Mouse (Mus musculus) thymus, adult 18-20 months (tissue): ENCODE data around the gene Pla2g1b.

ENCODE experiments used
- DNase-seq, 2 experiments: peaks; one replicate each; pipeline ENCODE4 v3.0.0; 2022; ENCODE audit warnings: mixed read lengths in 2 of 2

The Pla2g1b gene

DNA sequence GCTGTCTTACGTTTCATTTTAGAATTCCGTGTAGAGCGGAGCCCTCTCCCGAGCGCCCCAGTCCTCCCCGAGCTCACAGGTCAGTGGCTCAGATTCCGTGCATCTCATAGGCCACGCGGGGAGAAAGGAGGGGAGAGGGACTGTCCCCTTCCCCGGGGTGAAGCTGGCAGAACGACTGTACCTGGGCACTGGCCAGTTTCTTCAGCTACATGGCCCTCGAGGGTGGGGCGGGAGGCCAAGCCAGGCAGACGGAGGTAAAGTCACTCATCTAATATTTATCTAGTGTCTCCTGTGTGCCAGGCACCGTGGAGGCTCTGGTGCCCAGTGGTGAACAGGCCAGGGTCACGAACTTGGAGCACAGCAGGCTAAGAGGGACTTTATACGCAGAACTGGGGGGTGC, 19.0 kb upstream of the Pla2g1b start:
- DNase-seq, result no peak

DNA sequence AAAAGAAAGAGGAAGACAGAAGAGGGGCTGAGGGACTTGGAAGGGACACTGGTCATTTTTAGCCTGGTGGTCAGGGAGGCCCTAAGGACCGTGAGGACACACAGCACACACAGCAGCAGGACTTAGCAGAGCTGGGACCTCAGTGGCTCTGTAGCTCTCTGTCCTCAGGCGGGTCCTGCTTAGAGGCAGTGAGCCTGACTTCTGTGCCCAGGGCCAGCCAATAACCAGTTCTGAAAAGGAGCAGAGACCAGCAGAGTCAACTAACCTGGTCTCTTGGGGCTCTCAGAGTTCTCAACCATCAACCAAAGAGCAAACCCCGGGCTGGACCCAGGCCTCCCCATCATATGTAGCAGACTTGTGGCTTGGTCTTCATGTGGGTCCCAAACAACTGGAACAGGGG, 16.8 kb upstream of the Pla2g1b start:
- DNase-seq, result no peak

DNA sequence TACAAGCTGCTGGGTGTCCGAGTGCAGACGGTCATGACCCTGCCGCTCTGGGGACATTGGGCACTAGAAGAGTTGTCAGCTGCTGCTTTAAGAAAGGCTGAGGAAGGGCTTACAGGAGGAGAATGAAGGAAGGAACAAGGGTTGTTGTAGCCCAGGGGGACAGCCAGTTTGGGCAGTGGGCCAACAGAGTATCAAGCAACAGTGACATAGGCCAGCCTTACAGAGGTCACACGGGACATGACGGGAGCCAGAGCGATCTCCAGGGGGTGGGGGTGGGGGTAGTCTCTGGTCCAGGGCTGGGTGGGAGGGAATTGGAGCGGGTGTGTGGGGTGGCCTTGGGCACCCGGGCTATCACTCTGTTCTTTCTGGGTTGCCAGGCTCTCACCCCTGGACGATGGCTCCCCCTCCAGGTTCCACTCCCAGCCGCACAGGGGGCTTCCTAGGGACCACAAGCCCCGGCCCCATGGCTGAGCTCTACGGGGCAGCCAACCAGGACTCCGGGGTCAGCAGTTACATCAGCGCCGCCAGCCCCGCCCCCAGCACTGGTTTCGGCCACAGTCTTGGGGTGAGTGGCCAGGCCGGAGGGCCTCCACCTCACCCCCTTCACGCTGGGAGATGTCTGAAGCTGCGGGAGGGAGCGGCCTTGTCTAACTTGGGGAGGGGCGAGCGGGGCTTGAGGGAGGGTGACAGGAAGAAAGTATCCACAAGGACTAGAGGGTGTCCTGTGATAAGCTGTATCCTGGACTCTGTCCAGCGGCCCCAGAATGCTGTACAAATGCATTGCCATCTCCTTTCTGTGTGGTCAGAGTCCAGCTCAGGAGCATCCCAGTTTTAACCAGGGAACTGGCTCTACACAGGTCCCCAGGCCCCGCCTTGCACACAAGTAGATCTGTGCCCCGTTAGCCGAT, 15.4 kb upstream of the Pla2g1b start:
- no peak for DNase-seq

DNA sequence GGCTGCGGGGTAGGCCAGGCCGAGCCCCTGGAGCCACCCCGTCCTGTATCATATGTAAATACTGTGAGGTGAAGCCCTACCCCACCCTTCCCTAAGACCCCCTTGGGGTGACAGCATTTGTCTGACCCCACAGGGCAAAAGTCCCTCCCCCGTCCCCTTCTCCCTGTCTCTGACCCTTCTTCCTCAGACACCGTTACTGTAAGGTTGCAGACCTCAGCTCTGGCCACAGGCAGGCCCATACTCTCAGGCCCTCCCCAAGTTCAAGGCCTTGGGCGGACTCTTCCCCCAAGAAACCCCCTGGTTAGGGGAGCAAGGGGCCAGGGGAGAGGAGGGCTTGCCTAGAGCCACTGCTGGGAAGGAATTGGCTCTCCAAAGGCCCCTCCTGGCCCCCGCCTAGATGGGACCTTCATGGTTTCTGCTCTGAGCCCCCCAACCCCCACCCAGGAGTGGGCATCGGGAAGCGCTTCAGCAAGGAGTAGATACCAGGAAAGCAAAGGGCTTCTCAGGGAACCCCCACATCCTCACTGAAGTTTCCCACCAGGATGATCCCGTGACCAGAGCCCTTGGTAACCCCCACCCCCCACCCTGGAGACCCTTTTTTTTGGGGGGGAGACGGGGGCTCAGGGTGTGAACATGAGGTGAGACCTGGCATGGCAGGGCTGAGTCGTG, 11.5 kb upstream of the Pla2g1b start:
- DNase-seq, result no peak

DNA sequence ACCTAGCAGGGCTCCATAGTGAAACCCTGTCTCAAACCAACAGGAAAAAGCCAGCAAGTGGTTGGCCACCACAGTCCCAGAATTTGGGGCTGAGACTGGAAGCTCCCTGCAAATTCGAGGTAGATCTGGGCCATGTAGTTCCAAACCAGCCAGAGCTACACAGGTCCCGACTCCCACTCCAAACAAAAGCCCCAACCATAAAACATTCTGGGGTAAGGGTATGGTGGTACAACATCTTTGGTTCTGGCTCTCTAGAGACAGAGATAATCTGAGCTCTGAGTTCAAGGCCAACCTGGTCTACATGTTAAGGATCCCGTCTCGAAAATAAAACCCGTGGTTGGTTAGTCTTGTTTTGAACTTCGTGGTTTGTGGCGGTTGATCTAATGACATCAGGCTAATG, 10.2 kb upstream of the Pla2g1b start:
- no peak for DNase-seq

DNA sequence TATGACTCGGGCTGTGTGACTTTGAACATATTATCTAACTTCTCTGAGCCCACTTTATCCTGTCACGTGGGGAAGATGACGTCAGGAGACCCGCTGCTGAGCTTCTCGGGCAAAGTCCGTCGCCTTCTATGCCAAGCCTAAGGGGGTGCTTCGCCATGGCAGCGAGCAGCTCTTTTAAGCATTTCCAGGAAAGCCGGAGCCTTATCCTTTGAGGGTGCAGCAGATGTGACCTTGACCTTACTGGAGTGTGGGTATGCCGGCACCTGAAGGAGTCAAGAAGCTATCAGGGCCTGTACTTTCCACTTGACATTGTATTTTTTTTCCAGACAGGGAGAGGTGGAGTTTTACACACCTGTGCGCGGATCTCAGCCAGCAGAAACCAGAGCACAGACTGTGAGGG, 7.1 kb upstream of the Pla2g1b start:
- DNase-seq, result no peak

DNA sequence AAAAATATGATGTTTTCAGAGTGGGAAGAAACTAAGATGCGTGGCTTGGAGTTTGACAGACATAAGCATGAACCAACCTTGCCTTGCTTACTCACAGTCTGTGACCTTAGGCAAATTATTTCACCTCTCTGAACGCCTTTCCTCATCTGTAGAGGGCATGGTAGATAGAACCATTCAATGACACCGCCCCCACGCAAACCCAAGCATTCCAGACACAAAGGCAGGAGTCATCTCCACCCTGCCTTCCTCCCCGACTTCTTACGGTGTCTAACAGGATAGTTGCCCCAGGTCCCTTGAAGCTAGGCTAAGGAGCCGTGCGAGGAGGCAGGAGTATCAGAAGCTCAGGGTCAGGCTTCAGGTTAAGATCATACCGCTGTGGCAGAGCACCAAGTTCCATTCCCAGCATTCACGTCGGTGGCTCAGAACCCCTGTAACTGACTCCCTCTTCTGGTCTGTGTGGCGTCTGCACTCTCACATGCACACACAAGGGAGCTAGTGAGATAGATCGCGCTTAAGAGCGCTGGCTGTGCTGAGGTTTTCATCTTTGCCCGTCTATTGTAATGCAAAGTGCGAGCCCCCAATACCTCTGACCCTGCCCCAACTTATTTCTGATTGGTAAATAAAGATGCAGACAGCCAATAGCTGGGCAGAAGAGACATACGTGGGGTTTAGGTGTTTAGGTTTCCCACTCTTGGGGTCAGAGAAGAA, 1.5 kb upstream of the Pla2g1b start:
- no peak for DNase-seq

DNA sequence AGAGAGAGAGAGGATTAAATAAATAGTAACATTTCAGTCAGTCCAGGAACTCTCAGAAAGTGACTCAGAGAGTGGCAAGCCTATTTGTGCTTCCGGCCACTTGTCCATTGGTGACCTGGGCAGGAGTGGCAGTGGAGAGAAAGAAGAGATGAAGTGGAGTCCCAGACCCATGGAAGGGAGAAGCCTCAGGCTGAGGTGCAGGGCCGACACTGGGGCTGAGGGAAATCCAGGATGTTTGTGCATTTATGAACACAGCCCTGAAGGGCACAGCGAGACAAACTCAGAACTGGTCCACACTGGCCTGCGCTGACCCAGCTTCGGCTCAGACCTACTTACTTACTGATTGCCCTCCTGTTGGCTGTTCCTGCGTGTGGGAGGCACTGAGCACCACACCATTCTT, 3.7 kb downstream of the Pla2g1b start:
- no peak for DNase-seq

DNA sequence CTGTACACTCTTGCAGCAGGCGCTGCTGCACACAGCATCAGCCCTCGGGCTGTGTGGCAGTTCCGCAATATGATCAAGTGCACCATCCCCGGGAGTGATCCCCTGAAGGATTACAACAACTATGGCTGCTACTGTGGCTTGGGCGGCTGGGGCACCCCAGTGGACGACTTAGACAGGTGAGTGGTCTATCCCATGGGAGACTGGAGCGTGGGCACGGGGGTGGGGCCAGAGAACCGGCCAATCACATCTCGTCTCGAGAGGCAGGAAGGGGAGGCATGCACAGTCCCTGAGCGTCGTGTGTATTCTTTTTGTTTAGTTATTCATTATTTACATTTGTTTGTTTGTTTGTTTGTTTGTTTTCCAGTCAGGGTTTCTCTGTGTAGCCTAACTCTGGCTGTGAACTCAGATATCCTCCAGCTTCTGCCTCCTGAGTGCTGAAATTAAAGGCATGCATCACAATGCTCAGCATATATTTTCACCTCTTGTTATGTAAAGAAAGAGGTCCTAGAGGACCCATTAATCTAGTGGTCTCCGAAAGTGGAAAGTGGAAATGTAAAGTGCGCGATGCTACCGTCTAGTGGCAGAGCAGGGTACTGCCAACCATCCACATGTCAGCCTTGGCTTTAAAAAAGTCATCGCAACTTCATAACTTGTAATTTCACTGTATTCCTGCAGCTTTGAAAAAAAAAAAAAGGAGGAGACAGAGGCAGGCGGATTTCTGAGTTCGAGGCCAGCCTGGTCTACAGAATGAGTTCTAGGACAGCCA, 4.9 kb downstream of the Pla2g1b start:
- DNase-seq, result no peak

DNA sequence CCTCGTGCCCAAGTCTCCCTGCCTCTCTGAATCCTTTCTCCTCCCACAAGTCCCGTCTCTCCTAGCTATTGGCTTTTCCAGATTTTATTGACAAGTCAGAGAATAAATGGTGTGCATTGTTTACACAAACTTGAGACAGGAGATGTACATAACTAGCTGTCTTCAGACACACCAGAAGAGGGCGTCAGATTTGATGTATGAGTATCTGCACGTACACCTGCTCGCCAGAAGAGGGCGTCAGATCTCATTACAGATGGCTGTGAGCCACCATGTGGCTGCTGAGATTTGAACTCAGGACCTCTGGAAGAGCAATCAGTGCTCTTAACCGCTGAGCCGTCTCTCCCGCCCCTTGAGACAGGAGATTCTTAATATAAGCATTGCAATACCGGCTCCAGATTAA, 7.1 kb downstream of the Pla2g1b start:
- DNase-seq, result no peak

DNA sequence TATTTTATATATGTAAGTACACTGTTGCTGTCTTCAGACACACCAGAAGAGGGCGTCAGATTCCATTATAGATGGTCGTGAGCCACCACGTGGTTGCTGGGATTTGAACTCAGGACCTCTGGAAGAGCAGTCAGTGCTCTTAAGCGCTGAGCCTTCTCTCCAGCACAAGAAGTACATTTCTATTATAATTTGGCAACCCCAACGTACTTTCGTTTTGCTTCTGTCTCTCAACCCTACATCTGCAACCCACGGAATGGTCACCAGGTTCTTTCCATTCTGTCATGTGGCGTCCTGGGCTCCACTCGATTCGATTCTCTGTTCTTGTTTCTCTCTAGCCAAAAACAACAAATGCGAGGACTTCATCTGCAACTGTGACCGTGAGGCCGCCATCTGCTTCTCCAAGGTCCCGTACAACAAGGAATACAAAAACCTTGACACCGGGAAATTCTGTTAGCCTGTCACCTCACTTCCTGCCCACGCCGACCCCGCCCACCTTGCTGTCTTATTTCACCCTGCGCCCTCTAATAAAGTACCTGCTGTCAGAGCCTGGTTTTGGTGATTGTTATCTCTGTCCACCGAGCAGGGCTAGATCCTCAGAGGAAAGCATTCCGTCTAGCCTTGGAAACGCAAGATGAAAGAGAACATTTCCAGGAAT, 8.2 kb downstream of the Pla2g1b start:
- no peak for DNase-seq

DNA sequence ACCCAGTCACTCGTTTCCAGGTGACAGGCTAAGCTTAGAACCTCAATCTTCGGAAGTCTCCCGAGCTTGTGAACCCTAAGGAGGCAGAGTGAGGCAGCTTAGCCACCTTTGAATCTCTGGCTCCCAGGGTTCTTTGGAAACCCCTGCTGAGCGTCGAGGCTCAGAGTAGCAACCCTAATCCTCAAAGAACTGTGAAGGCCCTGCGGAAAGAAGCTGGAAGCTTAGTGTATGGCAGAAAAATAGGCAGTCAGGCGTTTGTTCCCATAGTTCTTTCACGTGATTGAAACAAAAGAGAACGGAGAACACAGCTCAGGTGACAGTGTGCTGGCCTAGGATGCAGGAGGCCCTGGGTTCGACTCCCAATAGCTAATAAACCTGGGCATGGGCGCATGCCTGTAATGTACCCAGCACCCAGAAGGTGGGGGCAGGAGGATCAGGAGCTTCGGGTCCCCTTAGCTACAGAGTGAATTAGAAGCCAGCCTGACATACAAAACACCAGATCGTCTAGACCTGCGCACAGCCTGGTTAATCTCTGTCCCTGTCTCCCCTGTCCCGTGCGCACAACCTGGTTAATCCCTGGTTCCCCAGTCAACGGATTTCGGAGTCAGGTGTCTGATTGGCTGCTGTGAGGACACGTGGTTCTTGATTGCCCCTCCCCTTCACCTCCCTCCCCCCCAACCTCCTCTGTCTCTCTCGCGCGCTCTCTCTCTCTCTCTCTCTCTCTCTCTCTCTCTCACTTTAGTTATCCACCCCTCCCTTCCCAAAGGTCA, 9.5 kb downstream of the Pla2g1b start:
- no peak for DNase-seq

DNA sequence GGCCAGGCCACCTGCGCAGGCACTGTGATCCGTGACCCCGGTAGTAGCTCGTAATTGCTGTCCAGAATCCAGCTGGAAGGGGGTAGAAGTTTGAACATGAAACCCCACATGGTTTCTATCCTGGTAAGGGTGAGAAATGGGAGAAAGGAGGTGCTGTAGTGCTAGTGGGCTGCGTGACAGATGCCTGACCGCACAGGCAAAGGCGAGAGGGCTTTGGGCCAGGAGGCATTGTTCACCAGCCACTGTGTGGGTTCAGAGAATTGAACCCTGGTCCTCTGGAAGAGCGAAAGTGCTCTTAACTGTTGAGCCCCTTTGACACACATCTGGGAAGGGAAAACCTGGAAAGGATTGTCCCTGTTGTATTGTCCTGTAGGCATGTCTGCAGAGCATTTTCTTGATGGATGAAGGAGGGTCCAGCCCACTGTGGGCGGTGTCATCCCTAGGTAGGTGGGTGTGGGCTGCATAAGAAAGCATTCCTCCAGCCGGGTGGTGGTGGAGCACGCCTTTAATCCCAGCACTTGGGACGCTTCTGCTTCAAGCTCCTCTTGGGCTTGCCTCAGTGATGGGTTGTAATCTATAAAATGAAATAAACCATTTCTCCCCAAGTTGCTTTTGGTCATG, 10.2 kb downstream of the Pla2g1b start:
- no peak for DNase-seq

DNA sequence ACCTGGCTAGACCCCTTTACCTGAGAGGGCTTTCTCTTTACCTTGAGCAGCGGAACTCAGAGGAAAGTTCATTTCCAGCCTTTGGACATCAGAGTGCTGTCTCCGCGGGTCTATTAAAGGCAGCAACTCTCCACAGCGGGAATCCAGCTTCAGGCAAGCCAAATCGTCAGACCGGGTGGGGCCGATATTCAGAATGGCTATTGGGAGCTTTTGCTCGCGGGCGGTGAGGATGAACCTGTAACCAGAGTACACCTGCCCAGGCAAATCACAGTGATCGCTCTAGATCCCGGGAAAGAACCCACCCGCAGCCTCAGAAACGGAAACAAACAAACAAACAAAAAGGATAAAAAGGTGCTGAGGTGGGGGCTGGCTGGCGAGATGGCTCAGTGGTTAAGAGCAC, 13.5 kb downstream of the Pla2g1b start:
- no peak for DNase-seq

DNA sequence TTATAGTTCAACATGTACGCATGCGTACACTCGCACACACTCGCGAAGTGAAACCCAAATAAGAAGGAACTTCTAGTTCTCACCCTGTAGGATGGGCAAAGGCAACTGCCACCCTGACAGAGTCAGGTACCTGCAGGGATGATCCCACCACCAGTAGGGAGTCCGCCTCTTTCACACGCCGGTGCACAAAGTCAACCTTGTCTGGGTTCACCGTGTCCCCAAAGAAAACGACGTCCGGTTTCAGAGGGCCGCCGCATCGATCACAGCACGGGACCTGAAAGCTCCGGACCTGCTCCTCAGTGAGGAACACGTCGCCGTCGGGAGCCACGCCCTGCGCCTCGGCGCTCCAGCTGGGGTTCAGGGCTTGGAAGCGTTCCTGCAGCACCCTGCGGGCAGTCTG, 14.0 kb downstream of the Pla2g1b start:
- no peak for DNase-seq

DNA sequence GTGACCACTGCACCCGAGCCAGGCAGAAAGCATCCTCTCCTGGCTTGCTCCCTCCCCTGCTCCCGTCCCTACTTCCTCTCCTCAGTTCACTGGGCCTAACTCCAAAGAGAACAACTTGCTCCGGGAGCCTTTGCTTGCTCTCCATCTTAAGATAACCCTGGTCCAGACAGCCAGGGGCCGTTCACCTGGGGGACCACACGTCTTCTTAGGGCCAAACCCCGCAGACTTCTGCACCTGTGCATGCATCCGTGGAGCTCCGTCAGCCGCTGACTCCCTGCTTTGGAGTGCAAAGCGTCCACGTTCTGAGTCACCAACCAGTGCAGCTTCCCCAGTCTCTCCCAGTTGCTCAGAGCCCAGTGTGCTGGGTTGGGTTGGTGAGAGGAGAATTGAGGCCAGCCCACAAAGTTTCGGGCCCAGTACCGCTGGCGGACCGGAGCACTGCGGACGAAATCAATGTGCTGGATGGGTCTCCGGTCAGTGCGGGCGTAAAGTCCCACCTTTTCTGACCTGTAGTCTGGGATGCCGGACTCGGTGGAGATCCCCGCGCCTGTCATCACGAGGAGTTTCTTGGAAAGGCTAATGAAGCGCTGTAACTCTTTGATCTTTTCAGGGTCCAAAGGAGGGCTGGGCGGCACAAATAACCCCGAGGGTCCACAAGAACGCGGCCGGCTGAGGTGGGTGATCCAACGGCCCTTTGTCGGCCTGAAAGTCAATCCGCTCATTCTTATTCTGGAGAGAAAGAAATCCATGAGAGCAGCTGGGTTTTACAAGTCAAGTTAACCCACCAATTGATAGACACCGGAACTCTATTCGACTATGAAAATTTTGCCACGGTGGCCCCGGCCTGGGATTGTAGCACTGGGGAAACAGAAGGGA, 16.6 kb downstream of the Pla2g1b start:
- no peak for DNase-seq

DNA sequence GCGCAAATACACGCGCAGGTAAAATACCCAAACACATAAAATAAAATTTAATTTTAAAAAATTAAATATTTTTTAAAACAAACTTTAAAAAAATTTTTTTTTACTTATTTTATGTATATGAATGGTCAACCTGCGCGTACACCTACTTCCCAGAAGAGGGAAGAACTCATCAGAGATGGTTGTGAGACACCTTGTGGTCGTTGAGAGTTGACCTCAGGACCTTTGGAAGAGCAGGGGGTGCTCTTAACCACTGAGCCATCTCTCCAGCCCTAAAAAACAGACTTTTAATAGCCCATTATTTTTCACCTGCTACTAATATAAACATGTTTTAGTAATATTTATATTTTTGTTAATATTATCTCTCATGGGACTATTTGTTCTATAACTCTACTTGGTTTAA, 17.3 kb downstream of the Pla2g1b start:
- DNase-seq, result no peak

DNA sequence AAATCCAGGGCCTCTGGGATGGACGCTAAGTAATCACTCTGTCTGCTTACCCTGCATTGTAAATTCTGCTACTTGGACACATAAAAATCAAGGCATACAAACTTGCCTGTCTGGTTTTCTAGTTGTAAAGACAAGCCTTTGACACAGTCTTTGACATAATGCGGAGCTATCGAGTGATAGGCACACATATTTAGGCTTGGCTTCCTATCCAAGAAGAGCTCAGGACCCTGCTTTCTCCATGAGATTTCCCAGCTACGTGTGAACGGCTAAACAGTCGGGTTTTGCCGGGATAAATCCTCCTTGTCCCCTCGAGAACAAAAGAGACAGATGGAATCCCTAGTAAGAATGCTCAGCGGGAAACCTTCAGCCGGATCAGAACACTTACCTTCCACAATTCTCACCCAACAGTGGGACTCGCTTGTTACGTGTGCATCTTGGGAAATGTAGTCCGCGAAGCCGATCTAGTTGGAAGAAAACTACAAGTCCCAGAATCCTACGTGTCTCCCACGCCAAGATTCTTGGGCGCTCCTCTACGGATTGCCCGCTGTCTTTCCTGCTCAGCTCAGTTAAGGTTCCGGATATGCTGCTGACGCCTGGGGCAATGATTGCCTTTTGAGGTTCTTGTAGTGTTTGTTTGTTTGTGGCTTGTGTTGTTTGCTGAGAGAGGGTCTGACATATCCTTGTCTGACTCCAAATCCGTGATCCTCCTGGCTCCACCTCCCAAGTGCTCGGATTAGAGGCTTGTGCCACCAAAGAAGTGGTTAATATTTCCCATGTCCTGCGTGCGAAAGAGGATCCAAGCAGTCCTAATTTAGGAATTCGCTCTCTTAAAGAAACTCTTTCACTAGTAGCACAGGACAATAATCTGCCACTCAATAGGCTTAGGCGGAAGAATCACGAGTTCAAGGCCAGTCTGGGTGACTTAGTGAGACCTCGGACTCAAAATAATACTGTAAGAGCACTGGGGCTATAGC, 18.2 kb downstream of the Pla2g1b start, which contains the start of gene Sirt4:
Gene Sirt4, minus strand, starts transcription at position 779 of the 974 bp plus-strand sequence.
- DNase-seq, result peak; percentile 64 to 85

DNA sequence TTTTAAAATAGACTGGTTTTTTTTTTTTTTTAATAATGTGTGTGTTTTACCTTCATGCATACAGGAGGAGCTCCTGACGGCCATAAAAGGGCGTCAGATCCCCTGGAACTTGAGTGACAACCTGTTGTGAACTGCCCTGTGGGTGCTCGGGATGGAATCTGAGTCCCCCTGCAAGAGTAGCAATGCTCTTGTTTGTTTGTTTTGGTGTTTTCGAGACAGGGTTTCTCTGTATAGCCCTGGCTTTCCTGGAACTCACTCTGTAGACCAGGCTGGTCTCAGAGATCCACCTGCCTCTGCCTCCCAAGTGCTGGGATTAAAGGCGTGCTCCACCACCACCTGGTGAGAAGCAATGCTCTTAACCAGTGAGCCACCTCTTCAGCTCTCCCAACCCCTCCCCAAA, 18.9 kb downstream of the Pla2g1b start:
- DNase-seq, result no peak
